Mouse (Mus musculus): ENCODE measurements around the gene Rab20.
A peak's percentile ranks its signal among the peaks of the same experiment; 100 is the strongest.

DNA sequence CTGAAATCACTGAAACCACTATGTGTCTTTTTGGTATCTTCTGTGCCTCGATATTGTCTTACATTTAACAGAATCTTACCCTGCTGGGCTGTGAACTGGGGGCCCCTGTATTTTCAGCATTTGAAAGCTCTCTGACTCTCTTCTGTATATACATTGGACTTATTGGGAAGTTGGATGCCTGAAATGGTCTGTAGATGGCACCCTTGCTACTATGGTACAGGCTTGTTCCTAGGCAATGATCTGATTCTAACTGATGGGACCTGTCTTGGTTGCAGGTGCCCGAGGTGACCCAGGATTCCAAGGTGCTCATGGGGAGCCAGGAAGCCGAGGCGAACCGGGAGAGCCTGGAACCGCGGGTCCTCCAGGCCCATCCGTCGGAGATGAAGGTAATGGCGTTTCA is 63.4 kb downstream of the Rab20 start:
- TF ChIP-seq CTCF (IDR thresholded peaks at IDR 0.05; ENCODE audit: extremely low read depth, insufficient read depth, low read length) (0 out of 2 replicates have a peak, but pooled peaks have one; percentile 21), POLR2A (IDR thresholded peaks at IDR 0.05; ENCODE audit: extremely low read depth, insufficient read depth, low read length) (no peak)
